Mouse (Mus musculus) MEL (cell line): ENCODE results near the gene Dhx40. TPM values are rescaled to one million over a fixed set of nuclear protein-coding genes. Genes with fewer than 3 reads are reported as not detected.
A peak's percentile ranks its signal among the peaks of the same experiment; 100 is the strongest.

ENCODE experiments used
- DNase-seq: peaks from one replicate; pipeline ENCODE4 v3.0.0; 2011; ENCODE audit warnings: low read depth, low spot score
- H3K27ac ChIP-seq: 2 replicates; pipeline ENCODE4 v1.5.1; 2012; ENCODE audit warnings: low read depth, mild to moderate bottlenecking, control low read depth, low read length, moderate library complexity; ENCODE audit not compliant: control insufficient read depth
- H3K27me3 ChIP-seq, 2 experiments: fragments of 150-350 bp in 1 of 2; sonication (generic) in 1 of 2; 2 replicates each; pipeline ENCODE4 v1.6.1; 2012; ENCODE audit warnings: low read length in 2 of 2, mild to moderate bottlenecking in 2 of 2, improper control_type of control experiment in 1 of 2, moderate library complexity in 1 of 2; ENCODE audit not compliant: insufficient read depth in 2 of 2, control insufficient read depth in 1 of 2
- H3K36me3 ChIP-seq, 2 experiments: 2 replicates each; pipeline ENCODE4 v1.6.1; 2012 to 2014; ENCODE audit warnings: low read length in 2 of 2, improper control_type of control experiment in 1 of 2, inconsistent platforms in 1 of 2, mild to moderate bottlenecking in 1 of 2; ENCODE audit not compliant: insufficient read depth in 2 of 2, control insufficient read depth in 1 of 2
- H3K4me1 ChIP-seq, 2 experiments: fragments of 150-350 bp in 1 of 2; sonication (generic) in 1 of 2; 2 replicates each; pipeline ENCODE4 v1.6.1; 2012; ENCODE audit warnings: low read length in 2 of 2, improper control_type of control experiment in 1 of 2, mild to moderate bottlenecking in 1 of 2; ENCODE audit not compliant: insufficient read depth in 2 of 2, control insufficient read depth in 1 of 2
- H3K4me3 ChIP-seq, 2 experiments: fragments of 150-350 bp in 1 of 2; sonication (generic) in 1 of 2; 2 replicates each; pipeline ENCODE4 v1.5.1; 2012; ENCODE audit warnings: low read depth in 2 of 2, low read length in 2 of 2, mild to moderate bottlenecking in 2 of 2, moderate library complexity in 2 of 2, control low read depth in 1 of 2, improper control_type of control experiment in 1 of 2; ENCODE audit not compliant: control insufficient read depth in 1 of 2, insufficient read depth in 1 of 2
- H3K79me2 ChIP-seq: 2 replicates; pipeline ENCODE4 v1.6.1; 2012; ENCODE audit warnings: mild to moderate bottlenecking, low read length, moderate library complexity; ENCODE audit not compliant: control insufficient read depth, poor library complexity, insufficient read depth
- H3K9ac ChIP-seq: 2 replicates; pipeline ENCODE4 v1.6.1; 2012; ENCODE audit warnings: low read depth, mild to moderate bottlenecking, control low read depth, low read length, moderate library complexity; ENCODE audit not compliant: control insufficient read depth, poor library complexity, severe bottlenecking
- H3K9me3 ChIP-seq: fragments of 150-350 bp; sonication (generic); replicated peaks from 2 replicates; pipeline ENCODE4 v1.6.1; 2012; ENCODE audit warnings: mild to moderate bottlenecking, low read length, improper control_type of control experiment, moderate library complexity; ENCODE audit not compliant: insufficient read depth
- CHD1 ChIP-seq: IDR thresholded peaks from 2 replicates; pipeline ENCODE4 v1.6.1; 2012; ENCODE audit warnings: low read depth, mild to moderate bottlenecking, inconsistent platforms, low read length, improper control_type of control experiment
- CHD2 ChIP-seq: IDR thresholded peaks from 2 replicates; pipeline ENCODE4 v1.6.1; 2011; ENCODE audit warnings: low read length, improper control_type of control experiment
- CTCF ChIP-seq, 3 experiments: IDR thresholded peaks in 2 of 3; conservative IDR thresholded peaks in 1 of 3; 2 replicates each; pipeline ENCODE4 v1.5.1; 2011 to 2012; ENCODE audit warnings: low read length in 3 of 3, low read depth in 2 of 3, mild to moderate bottlenecking in 2 of 3, improper control_type of control experiment in 1 of 3, inconsistent platforms in 1 of 3, mixed read lengths in 1 of 3, moderate library complexity in 1 of 3; ENCODE audit not compliant: control insufficient read depth in 1 of 3, insufficient read depth in 1 of 3, poor library complexity in 1 of 3, severe bottlenecking in 1 of 3
- E2F4 ChIP-seq: IDR thresholded peaks from 2 replicates; pipeline ENCODE4 v1.6.1; 2011; ENCODE audit warnings: low read depth, low read length, improper control_type of control experiment, borderline replicate concordance
- ELF1 ChIP-seq: IDR thresholded peaks from 2 replicates; pipeline ENCODE4 v1.6.1; 2014; ENCODE audit warnings: low read depth, mild to moderate bottlenecking, inconsistent platforms, low read length, improper control_type of control experiment, moderate library complexity
- GABPA ChIP-seq: IDR thresholded peaks from 2 replicates; pipeline ENCODE4 v1.6.1; 2012; ENCODE audit warnings: low read depth, mild to moderate bottlenecking, inconsistent platforms, low read length, improper control_type of control experiment, moderate library complexity
- GATA1 ChIP-seq: IDR thresholded peaks from 2 replicates; pipeline ENCODE4 v1.6.1; 2011; ENCODE audit warnings: low read depth, low read length, improper control_type of control experiment
- HCFC1 ChIP-seq: IDR thresholded peaks from 2 replicates; pipeline ENCODE4 v1.6.1; 2012; ENCODE audit warnings: low read depth, mild to moderate bottlenecking, inconsistent platforms, low read length, improper control_type of control experiment, moderate library complexity
- JUND ChIP-seq: IDR thresholded peaks from 2 replicates; pipeline ENCODE4 v1.6.1; 2011; ENCODE audit warnings: low read depth, mild to moderate bottlenecking, improper control_type of control experiment, low read length
- KAT2A ChIP-seq: conservative IDR thresholded peaks from 2 replicates; pipeline ENCODE4 v1.6.1; 2012; ENCODE audit warnings: low read depth, low read length, improper control_type of control experiment, inconsistent platforms
- MAFK ChIP-seq: IDR thresholded peaks from 2 replicates; pipeline ENCODE4 v1.6.1; 2011; ENCODE audit warnings: low read depth, mild to moderate bottlenecking, low read length, improper control_type of control experiment, borderline replicate concordance
- MAX ChIP-seq: IDR thresholded peaks from 2 replicates; pipeline ENCODE4 v1.6.1; 2011; ENCODE audit warnings: low read length, improper control_type of control experiment
- MEF2A ChIP-seq: IDR thresholded peaks from 2 replicates; pipeline ENCODE4 v1.6.1; 2014; ENCODE audit warnings: low read depth, mild to moderate bottlenecking, inconsistent platforms, low read length, improper control_type of control experiment; ENCODE audit not compliant: poor library complexity, insufficient replicate concordance, severe bottlenecking; ENCODE audit errors: extremely low read depth
- MXI1 ChIP-seq: IDR thresholded peaks from 2 replicates; pipeline ENCODE4 v1.6.1; 2011; ENCODE audit warnings: mild to moderate bottlenecking, low read depth, low read length, improper control_type of control experiment
- MYB ChIP-seq: IDR thresholded peaks from 2 replicates; pipeline ENCODE4 v1.6.1; 2011; ENCODE audit warnings: mild to moderate bottlenecking, low read depth, low read length, improper control_type of control experiment
- MYC ChIP-seq: IDR thresholded peaks from 2 replicates; pipeline ENCODE4 v1.6.1; 2011; ENCODE audit warnings: low read depth, mild to moderate bottlenecking, low read length, improper control_type of control experiment, moderate library complexity
- NRF1 ChIP-seq: IDR thresholded peaks from 2 replicates; pipeline ENCODE4 v1.6.1; 2014; ENCODE audit warnings: low read depth, mild to moderate bottlenecking, inconsistent platforms, low read length, improper control_type of control experiment, moderate library complexity; ENCODE audit not compliant: poor library complexity, insufficient read depth, severe bottlenecking
- POLR2A ChIP-seq, 2 experiments: IDR thresholded peaks; 2 replicates each; pipeline ENCODE4 v1.6.1; 2011 to 2012; ENCODE audit warnings: low read length in 2 of 2, mild to moderate bottlenecking in 2 of 2, control low read depth in 1 of 2, improper control_type of control experiment in 1 of 2, low read depth in 1 of 2, moderate library complexity in 1 of 2; ENCODE audit not compliant: control insufficient read depth in 1 of 2, insufficient read depth in 1 of 2, poor library complexity in 1 of 2
- POLR2AphosphoS2 ChIP-seq: IDR thresholded peaks from 2 replicates; pipeline ENCODE4 v1.6.1; 2011; ENCODE audit warnings: low read length, improper control_type of control experiment
- POLR2AphosphoS5 ChIP-seq: IDR thresholded peaks from 2 replicates; pipeline ENCODE4 v1.6.1; 2012; ENCODE audit warnings: low read depth, borderline replicate concordance, mild to moderate bottlenecking, inconsistent platforms, low read length, moderate library complexity, mixed read lengths
- SIN3A ChIP-seq: IDR thresholded peaks from 2 replicates; pipeline ENCODE4 v1.6.1; 2012; ENCODE audit warnings: low read length, improper control_type of control experiment, inconsistent platforms
- SMC3 ChIP-seq: IDR thresholded peaks from 2 replicates; pipeline ENCODE4 v1.6.1; 2011; ENCODE audit warnings: low read depth, low read length, improper control_type of control experiment
- TAL1 ChIP-seq: IDR thresholded peaks from 2 replicates; pipeline ENCODE4 v1.6.1; 2012; ENCODE audit warnings: mild to moderate bottlenecking, inconsistent platforms, low read length, moderate library complexity, mixed read lengths
- TCF12 ChIP-seq: IDR thresholded peaks from 2 replicates; pipeline ENCODE4 v1.6.1; 2014; ENCODE audit warnings: low read depth, mild to moderate bottlenecking, inconsistent platforms, low read length, improper control_type of control experiment, moderate library complexity
- UBTF ChIP-seq: IDR thresholded peaks from 2 replicates; pipeline ENCODE4 v1.6.1; 2012; ENCODE audit warnings: low read depth, mild to moderate bottlenecking, inconsistent platforms, low read length, improper control_type of control experiment, moderate library complexity, borderline replicate concordance; ENCODE audit not compliant: insufficient read depth
- USF2 ChIP-seq, 2 experiments: IDR thresholded peaks; 2 replicates each; pipeline ENCODE4 v1.6.1; 2011 to 2012; ENCODE audit warnings: improper control_type of control experiment in 2 of 2, low read length in 2 of 2, borderline replicate concordance in 1 of 2, inconsistent platforms in 1 of 2, low read depth in 1 of 2, mild to moderate bottlenecking in 1 of 2; ENCODE audit not compliant: insufficient read depth in 1 of 2
- ZC3H11A ChIP-seq: IDR thresholded peaks from 2 replicates; pipeline ENCODE4 v1.6.1; 2012; ENCODE audit warnings: low read depth, mild to moderate bottlenecking, inconsistent platforms, low read length, improper control_type of control experiment
- ZMIZ1 ChIP-seq: IDR thresholded peaks from 2 replicates; pipeline ENCODE4 v1.6.1; 2012; ENCODE audit warnings: low read depth, mild to moderate bottlenecking, inconsistent platforms, low read length, improper control_type of control experiment, moderate library complexity
- ZNF384 ChIP-seq: IDR thresholded peaks from 2 replicates; pipeline ENCODE4 v1.6.1; 2012; ENCODE audit warnings: low read depth, mild to moderate bottlenecking, inconsistent platforms, low read length, improper control_type of control experiment
- polyA plus RNA-seq, 2 experiments: library from polyadenylated mRNA; stranded (reverse) in 1 of 2; unstranded in 1 of 2; fragments of >175 nt in 1 of 2; fragments of >200 nt in 1 of 2; gene quantifications; 2 replicates each; pipeline versions ENCODE4 v1.2.1 to v1.2.4; 2012; ENCODE audit warnings: low replicate concordance in 2 of 2, low read depth in 1 of 2; ENCODE audit not compliant: insufficient read length in 2 of 2, insufficient read depth in 1 of 2, missing spikeins in 1 of 2
- total RNA-seq: library from RNA; depleted of rRNA; stranded (reverse); fragments of 300-350 nt; gene quantifications from 2 replicates; pipeline ENCODE4 v1.2.3, GENCODE M21; 2012

Gene Dhx40
- total and polyA plus RNA-seq, 3 experiments = 10.1 to 16.1 TPM; not detected in 1

DNA sequence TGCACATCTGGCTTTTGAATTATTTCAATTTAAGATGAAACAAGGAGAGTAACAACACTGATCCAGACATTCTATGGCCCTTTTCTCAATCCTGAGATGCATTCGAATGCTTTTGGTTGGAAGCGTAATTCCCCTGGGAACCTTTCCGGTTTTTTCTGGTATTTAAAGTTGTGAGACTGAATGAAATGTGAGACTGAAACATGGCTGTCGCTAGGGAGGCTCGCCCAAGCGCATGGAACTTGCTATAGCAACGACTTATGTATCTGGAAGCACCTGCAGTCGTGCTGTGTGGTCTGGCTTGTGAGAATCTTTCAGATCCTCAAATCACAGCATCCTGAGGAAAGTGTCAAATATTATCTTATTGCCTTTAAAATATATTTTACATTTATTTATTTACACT is 33.7 kb upstream of the Dhx40 start:
- Histone ChIP-seq H3K36me3 (peaks cover 0 to 5% of the 10 kb centered on the region in 2 experiments; a peak in 2 of 4 replicates), H3K9me3 (no peaks in the 10 kb centered on the region), H3K4me3 (no peak overlapping the region), H3K27ac (no peak overlapping the region), H3K9ac (no peak overlapping the region), H3K79me2 (no peaks in the 10 kb centered on the region)
- no peak for DNase-seq
- no peak for TF ChIP-seq MEF2A
- TF ChIP-seq KAT2A = no peak
- no peak for TF ChIP-seq ZC3H11A
- TF ChIP-seq POLR2AphosphoS2 = no peak
- no peak for TF ChIP-seq ZNF384
- no peak for TF ChIP-seq CHD2
- no peak for TF ChIP-seq MAX
- no peak for TF ChIP-seq GABPA
- no peak for TF ChIP-seq E2F4
- no peak for TF ChIP-seq SIN3A
- no peak for TF ChIP-seq ZMIZ1
- TF ChIP-seq, all 39 proteins: peak for 0
- no peaks in the 10 kb centered on the region for H3K27me3 ChIP-seq
- H3K4me1 ChIP-seq = peaks cover 4 to 5% of the 10 kb centered on the region in 2 experiments; a peak in 1 of 4 replicates

DNA sequence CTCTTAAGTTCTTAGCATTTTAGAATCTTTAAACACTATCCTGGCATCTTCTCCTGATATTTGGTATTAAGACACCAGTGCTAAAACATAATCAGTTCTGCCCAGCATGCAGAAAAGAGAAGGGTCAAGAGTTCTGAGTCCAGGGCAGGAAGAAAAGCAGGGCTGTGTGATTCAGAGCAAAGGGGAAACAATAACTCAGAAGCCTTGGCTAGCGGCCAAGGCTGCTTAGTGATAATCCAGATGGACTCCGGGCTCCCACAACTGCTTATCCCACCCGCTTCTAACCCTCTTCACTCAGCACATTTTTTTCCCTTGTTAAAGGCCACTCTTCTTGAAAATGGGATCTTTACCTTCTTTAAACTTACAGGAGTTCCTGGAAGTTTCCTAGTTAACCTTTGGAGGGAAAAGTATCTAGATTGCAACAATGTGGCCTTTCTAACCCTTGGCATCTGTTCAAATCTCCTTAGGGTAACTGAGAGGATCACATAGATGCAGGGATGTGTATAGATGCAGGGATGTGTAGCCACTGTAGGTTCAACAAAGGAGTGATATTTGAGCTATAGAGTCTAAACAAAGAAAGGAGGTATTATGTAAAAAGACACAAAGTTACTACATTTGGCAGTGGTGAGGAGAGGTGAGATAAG is 33.1 kb upstream of the Dhx40 start:
- H3K4me3 ChIP-seq = no peak overlapping the region
- no peaks in the 10 kb centered on the region for H3K9me3 ChIP-seq
- DNase-seq = peak; percentile 89
- no peaks in the 10 kb centered on the region for H3K79me2 ChIP-seq
- no peaks in the 10 kb centered on the region for H3K27me3 ChIP-seq
- no peak overlapping the region for H3K27ac ChIP-seq
- peaks cover 0 to 5% of the 10 kb centered on the region in 2 experiments; a peak in 2 of 4 replicates for H3K36me3 ChIP-seq
- peaks cover 4 to 6% of the 10 kb centered on the region in 2 experiments; a peak in 1 of 4 replicates for H3K4me1 ChIP-seq
- H3K9ac ChIP-seq = no peak overlapping the region
- no peak for TF ChIP-seq SMC3
- TF ChIP-seq UBTF = no peak
- TF ChIP-seq KAT2A = no peak
- no peak for TF ChIP-seq JUND
- TF ChIP-seq GATA1 = peak; percentile 78
- no peak for TF ChIP-seq MYC
- peak; percentile 19 for TF ChIP-seq TAL1
- no peak for TF ChIP-seq ELF1
- no peak for TF ChIP-seq MAFK
- TF ChIP-seq CHD1 = no peak
- no peak for TF ChIP-seq GABPA
- no peak for TF ChIP-seq CTCF (IDR thresholded peaks at IDR 0.05 in 2 of 3, conservative IDR thresholded peaks at IDR 0.05 in 1 of 3; ENCODE audit: control insufficient read depth in 1 of 3, insufficient read depth in 1 of 3, low read depth in 2 of 3, low read length in 3 of 3, poor library complexity in 1 of 3, severe bottlenecking in 1 of 3)
- no peak for TF ChIP-seq MXI1
- TF ChIP-seq MYB = no peak
- TF ChIP-seq USF2 (IDR thresholded peaks at IDR 0.05; ENCODE audit: borderline replicate concordance in 1 of 2, insufficient read depth in 1 of 2, low read depth in 1 of 2, low read length in 2 of 2) = no peak
- no peak; the same call in 1 of the 2 replicates for TF ChIP-seq ZC3H11A
- TF ChIP-seq CHD2 = no peak
- TF ChIP-seq NRF1 = no peak
- TF ChIP-seq HCFC1 = no peak
- TF ChIP-seq ZNF384 = peak; percentile 34; the same call in 1 of the 2 replicates
- no peak for TF ChIP-seq POLR2AphosphoS5
- no peak for TF ChIP-seq MEF2A
- peak; percentile 45; the same call in 1 of the 2 replicates for TF ChIP-seq TCF12
- TF ChIP-seq SIN3A = no peak
- no peak for TF ChIP-seq POLR2A (IDR thresholded peaks at IDR 0.05; ENCODE audit: control insufficient read depth in 1 of 2, insufficient read depth in 1 of 2, low read depth in 1 of 2, low read length in 2 of 2, poor library complexity in 1 of 2)
